Mouse (Mus musculus): Measurements from ENCODE around the gene Ncam1. TPM values are rescaled to one million over a fixed set of nuclear protein-coding genes. Genes with fewer than 3 reads are reported as not detected.

Ncam1 gene
- total and polyA plus RNA-seq, 3 experiments, result 0.05 to 2.1 TPM; not detected in 1

DNA sequence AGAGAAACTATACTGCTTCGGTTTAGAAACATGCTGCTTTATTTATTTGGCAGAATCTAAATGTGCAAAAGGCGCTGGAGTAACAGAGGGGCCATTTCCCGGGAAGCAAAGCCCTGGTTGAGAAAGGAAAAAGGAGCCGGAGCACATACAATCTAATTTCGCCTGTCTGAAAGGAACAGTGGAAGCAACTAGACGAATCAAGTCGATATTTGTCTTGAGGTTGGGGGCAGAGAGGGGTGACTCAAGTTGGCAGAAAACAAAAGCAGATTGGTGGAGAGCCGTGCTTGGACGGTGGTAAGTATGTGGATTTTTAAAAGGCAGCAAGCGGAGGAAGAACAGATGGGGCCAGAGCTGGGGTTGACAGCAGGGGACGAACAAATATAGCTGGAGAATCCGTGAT lies 40.7 kb downstream of the Ncam1 start:
- H3K27me3 ChIP-seq (ENCODE audit: insufficient read depth, low read length), result no peaks in the 10 kb centered on the region
- peaks cover 7% of the 10 kb centered on the region; the same call in 1 of the 2 replicates for H3K9me3 ChIP-seq (replicated peaks)
- no peak overlapping the region for H3K4me3 ChIP-seq (ENCODE audit: low read depth, low read length)
- no peaks in the 10 kb centered on the region for H3K36me3 ChIP-seq (replicated peaks)
- DNase-seq (ENCODE audit: low spot score) (no peak), ATAC-seq (ENCODE audit: extremely low read depth, insufficient number of reproducible peaks, low FRiP score, poor library complexity, severe bottlenecking) (no peak)
- TF ChIP-seq GATA1 (IDR thresholded peaks at IDR 0.05; ENCODE audit: borderline replicate concordance, low read length), result no peak
- TF ChIP-seq GATA2 (IDR thresholded peaks at IDR 0.05; ENCODE audit: borderline replicate concordance, low read depth, low read length), result no peak
- no peak for TF ChIP-seq CTCF (IDR thresholded peaks at IDR 0.05; ENCODE audit: low read depth, low read length)
- no peak for TF ChIP-seq POLR2AphosphoS5 (IDR thresholded peaks at IDR 0.05; ENCODE audit: insufficient replicate concordance, low read depth, low read length)
- TF ChIP-seq TAL1 (conservative IDR thresholded peaks at IDR 0.05; ENCODE audit: low read depth, low read length), result no peak
- no peaks in the 10 kb centered on the region for H3K4me1 ChIP-seq (ENCODE audit: insufficient read depth, low read depth, low read length)

DNA sequence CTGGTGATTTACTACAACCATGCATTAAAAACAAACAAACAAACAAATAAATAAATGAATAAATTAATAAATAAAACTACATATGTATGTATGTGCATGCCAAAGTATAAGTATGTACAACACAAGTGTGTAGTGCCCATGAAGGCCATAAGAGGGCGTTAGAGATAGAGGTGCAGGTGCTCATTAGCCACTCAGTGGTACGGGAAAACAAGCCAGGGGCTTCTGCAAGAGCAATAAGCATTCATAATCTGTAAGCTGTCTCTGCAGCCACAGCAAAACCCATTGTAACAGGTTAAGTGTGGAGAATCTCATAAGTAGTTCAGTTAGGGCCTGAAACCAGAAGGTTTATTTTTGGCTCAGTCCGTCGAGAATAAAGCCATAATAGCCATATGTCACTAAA lies 41.1 kb downstream of the Ncam1 start:
- Histone ChIP-seq H3K36me3 (replicated peaks) (no peaks in the 10 kb centered on the region), H3K27me3 (ENCODE audit: insufficient read depth, low read length) (no peaks in the 10 kb centered on the region), H3K9me3 (replicated peaks) (peaks cover 7% of the 10 kb centered on the region; the same call in 1 of the 2 replicates), H3K4me1 (ENCODE audit: insufficient read depth, low read depth, low read length) (no peaks in the 10 kb centered on the region), H3K4me3 (ENCODE audit: low read depth, low read length) (no peak overlapping the region)
- TF ChIP-seq CTCF (IDR thresholded peaks at IDR 0.05; ENCODE audit: low read depth, low read length), result no peak
- TF ChIP-seq TAL1 (conservative IDR thresholded peaks at IDR 0.05; ENCODE audit: low read depth, low read length), result no peak
- no peak for TF ChIP-seq GATA2 (IDR thresholded peaks at IDR 0.05; ENCODE audit: borderline replicate concordance, low read depth, low read length)
- TF ChIP-seq GATA1 (IDR thresholded peaks at IDR 0.05; ENCODE audit: borderline replicate concordance, low read length), result no peak
- no peak for TF ChIP-seq POLR2AphosphoS5 (IDR thresholded peaks at IDR 0.05; ENCODE audit: insufficient replicate concordance, low read depth, low read length)
- no peak for ATAC-seq (ENCODE audit: extremely low read depth, insufficient number of reproducible peaks, low FRiP score, poor library complexity, severe bottlenecking)
- DNase-seq (ENCODE audit: low spot score), result no peak

DNA sequence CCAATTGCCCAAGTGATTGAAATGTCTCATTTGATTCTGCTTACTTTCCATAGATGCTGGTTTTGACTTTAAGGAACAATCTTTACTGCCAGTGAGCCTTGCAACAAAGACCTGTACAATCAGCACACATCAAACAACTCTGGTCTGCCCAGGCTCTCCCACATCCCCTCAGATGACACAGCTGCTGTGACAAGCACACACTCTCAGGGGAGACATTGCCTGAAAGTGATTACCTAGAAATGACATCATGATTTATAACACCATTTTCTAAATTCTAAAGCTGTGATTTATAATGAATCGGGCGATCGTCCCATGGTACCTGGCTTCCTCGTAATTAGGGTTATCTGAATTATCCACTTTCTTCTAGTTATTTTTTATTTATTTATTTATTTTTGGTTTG lies 42.0 kb downstream of the Ncam1 start:
- Histone ChIP-seq H3K36me3 (replicated peaks) (no peaks in the 10 kb centered on the region), H3K27me3 (ENCODE audit: insufficient read depth, low read length) (no peaks in the 10 kb centered on the region), H3K9me3 (replicated peaks) (peaks cover 7% of the 10 kb centered on the region; the same call in 1 of the 2 replicates), H3K4me1 (ENCODE audit: insufficient read depth, low read depth, low read length) (no peaks in the 10 kb centered on the region), H3K4me3 (ENCODE audit: low read depth, low read length) (no peak overlapping the region)
- no peak for ATAC-seq (ENCODE audit: extremely low read depth, insufficient number of reproducible peaks, low FRiP score, poor library complexity, severe bottlenecking)
- DNase-seq (ENCODE audit: low spot score), result no peak
- TF ChIP-seq GATA1 (IDR thresholded peaks at IDR 0.05; ENCODE audit: borderline replicate concordance, low read length) (no peak), GATA2 (IDR thresholded peaks at IDR 0.05; ENCODE audit: borderline replicate concordance, low read depth, low read length) (no peak), CTCF (IDR thresholded peaks at IDR 0.05; ENCODE audit: low read depth, low read length) (no peak), POLR2AphosphoS5 (IDR thresholded peaks at IDR 0.05; ENCODE audit: insufficient replicate concordance, low read depth, low read length) (no peak), TAL1 (conservative IDR thresholded peaks at IDR 0.05; ENCODE audit: low read depth, low read length) (no peak)

DNA sequence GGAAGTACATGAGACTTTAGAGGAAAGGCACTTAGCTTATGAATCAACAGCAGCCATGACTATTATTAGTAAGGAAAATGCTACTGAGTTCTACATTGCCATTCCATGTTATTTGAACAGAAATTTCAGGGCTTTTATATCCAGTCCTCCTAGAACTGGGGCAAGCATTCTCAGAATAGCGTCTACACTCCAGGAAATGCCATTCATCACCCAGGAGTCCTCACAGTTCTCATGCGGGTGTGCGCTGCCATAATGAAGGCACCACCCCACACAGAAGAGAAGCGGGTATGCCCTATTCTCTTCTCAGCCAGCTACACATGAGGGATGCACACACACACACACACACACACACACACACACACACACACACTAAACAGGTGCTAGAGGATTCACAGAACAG lies 43.5 kb downstream of the Ncam1 start:
- ATAC-seq (ENCODE audit: extremely low read depth, insufficient number of reproducible peaks, low FRiP score, poor library complexity, severe bottlenecking) (no peak), DNase-seq (ENCODE audit: low spot score) (no peak)
- H3K9me3 ChIP-seq (replicated peaks), result peaks cover 7% of the 10 kb centered on the region; the same call in 1 of the 2 replicates
- H3K36me3 ChIP-seq (replicated peaks), result no peaks in the 10 kb centered on the region
- no peaks in the 10 kb centered on the region for H3K27me3 ChIP-seq (ENCODE audit: insufficient read depth, low read length)
- H3K4me3 ChIP-seq (ENCODE audit: low read depth, low read length), result no peak overlapping the region
- H3K4me1 ChIP-seq (ENCODE audit: insufficient read depth, low read depth, low read length), result no peaks in the 10 kb centered on the region
- TF ChIP-seq TAL1 (conservative IDR thresholded peaks at IDR 0.05; ENCODE audit: low read depth, low read length), result no peak
- TF ChIP-seq CTCF (IDR thresholded peaks at IDR 0.05; ENCODE audit: low read depth, low read length), result no peak
- no peak for TF ChIP-seq POLR2AphosphoS5 (IDR thresholded peaks at IDR 0.05; ENCODE audit: insufficient replicate concordance, low read depth, low read length)
- no peak for TF ChIP-seq GATA2 (IDR thresholded peaks at IDR 0.05; ENCODE audit: borderline replicate concordance, low read depth, low read length)
- TF ChIP-seq GATA1 (IDR thresholded peaks at IDR 0.05; ENCODE audit: borderline replicate concordance, low read length), result no peak

DNA sequence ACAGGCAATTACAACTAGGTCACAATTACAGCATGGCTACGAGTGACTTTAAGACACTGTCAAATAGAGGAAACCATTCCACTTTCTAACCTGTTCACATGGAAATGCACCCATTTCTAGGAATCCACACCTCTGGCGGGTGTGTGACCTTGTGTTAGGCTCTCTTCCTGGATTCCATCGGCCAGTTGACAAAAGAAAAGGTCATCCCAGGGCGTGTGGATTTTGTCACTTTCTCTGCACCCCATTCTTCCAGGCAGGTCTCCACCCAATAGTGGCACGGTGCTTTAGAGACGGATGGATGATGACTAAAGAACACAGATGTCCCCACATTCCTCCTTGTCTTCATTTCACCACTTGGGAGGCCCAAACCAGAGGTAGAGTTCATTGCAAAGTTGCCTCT lies 47.3 kb downstream of the Ncam1 start:
- no peaks in the 10 kb centered on the region for H3K27me3 ChIP-seq (ENCODE audit: insufficient read depth, low read length)

DNA sequence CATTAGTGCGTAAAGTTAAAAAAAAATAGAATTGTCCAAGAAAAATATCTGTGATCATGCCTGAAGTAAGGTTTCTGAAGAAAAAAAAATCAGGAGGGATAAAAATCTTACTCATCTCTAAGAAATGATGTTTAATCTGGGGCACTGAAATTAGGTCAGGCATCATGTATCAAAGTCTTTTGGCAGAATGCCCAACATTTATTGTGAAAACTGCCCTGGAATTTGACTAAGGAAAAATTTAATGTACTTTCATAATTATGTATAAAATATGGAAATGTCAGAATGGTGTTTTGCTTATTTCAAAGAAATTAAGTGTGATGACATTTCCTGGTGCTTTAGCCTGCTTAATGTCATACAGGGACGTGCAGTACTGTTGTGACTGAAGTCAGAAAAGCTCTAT lies 52.5 kb downstream of the Ncam1 start:
- ATAC-seq (ENCODE audit: extremely low read depth, insufficient number of reproducible peaks, low FRiP score, poor library complexity, severe bottlenecking) (no peak), DNase-seq (ENCODE audit: low spot score) (no peak)
- H3K27me3 ChIP-seq (ENCODE audit: insufficient read depth, low read length), result no peaks in the 10 kb centered on the region
- no peaks in the 10 kb centered on the region for H3K36me3 ChIP-seq (replicated peaks)
- no peaks in the 10 kb centered on the region for H3K4me1 ChIP-seq (ENCODE audit: insufficient read depth, low read depth, low read length)
- TF ChIP-seq GATA2 (IDR thresholded peaks at IDR 0.05; ENCODE audit: borderline replicate concordance, low read depth, low read length), result no peak
- no peak for TF ChIP-seq GATA1 (IDR thresholded peaks at IDR 0.05; ENCODE audit: borderline replicate concordance, low read length)
- TF ChIP-seq POLR2AphosphoS5 (IDR thresholded peaks at IDR 0.05; ENCODE audit: insufficient replicate concordance, low read depth, low read length), result no peak
- no peak for TF ChIP-seq CTCF (IDR thresholded peaks at IDR 0.05; ENCODE audit: low read depth, low read length)
- TF ChIP-seq TAL1 (conservative IDR thresholded peaks at IDR 0.05; ENCODE audit: low read depth, low read length), result no peak
- H3K9me3 ChIP-seq (replicated peaks), result peaks cover 2% of the 10 kb centered on the region; the same call in 1 of the 2 replicates
- H3K4me3 ChIP-seq (ENCODE audit: low read depth, low read length), result no peak overlapping the region

More for the DNA sequence above, 47.3 kb downstream of the Ncam1 start:
- Histone ChIP-seq H3K4me1 (ENCODE audit: insufficient read depth, low read depth, low read length) (no peaks in the 10 kb centered on the region), H3K9me3 (replicated peaks) (peaks cover 6% of the 10 kb centered on the region; the same call in 1 of the 2 replicates), H3K36me3 (replicated peaks) (no peaks in the 10 kb centered on the region), H3K4me3 (ENCODE audit: low read depth, low read length) (no peak overlapping the region)
- DNase-seq (ENCODE audit: low spot score), result no peak
- TF ChIP-seq GATA2 (IDR thresholded peaks at IDR 0.05; ENCODE audit: borderline replicate concordance, low read depth, low read length) (no peak), CTCF (IDR thresholded peaks at IDR 0.05; ENCODE audit: low read depth, low read length) (no peak), GATA1 (IDR thresholded peaks at IDR 0.05; ENCODE audit: borderline replicate concordance, low read length) (no peak), TAL1 (conservative IDR thresholded peaks at IDR 0.05; ENCODE audit: low read depth, low read length) (no peak), POLR2AphosphoS5 (IDR thresholded peaks at IDR 0.05; ENCODE audit: insufficient replicate concordance, low read depth, low read length) (no peak)
- no peak for ATAC-seq (ENCODE audit: extremely low read depth, insufficient number of reproducible peaks, low FRiP score, poor library complexity, severe bottlenecking)
